31 mouse cellular contexts compared by ENCODE assay signal in the genomic region with DNA sequence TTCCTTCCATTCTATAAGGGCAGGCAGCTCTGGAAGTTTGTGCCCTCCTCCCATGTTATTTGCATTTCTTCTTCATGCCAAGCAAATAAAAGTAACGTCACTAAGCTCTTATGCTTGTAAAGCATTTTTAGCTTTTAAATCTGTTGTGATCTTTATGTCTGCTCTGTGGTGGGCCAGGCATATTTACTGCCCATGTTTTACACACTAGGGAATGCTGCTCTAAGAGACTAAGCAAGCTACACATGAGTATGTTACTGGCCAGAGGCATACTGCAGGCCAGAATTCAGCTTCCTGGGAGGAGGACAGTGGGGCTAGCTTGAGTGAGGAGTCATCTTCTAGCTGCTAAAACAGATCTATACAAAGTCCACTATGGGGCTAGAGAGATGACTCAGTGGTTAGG.
"Had no signal": no experiment of that assay in that cellular context is flagged by ENCODE, and none has a peak within 500 bp of the region (broad histone marks: within the 10 kb centered on the region; RNA-seq: fewer than 3 reads in every experiment).

No protein-coding gene starts in this region.

- H3K9me3 ChIP-seq: limb, embryonic 10.5 days; limb, embryonic 12.5 days; limb, embryonic 13.5 days; limb, embryonic 15.5 days; liver, embryonic 12.5 days; liver, embryonic 13.5 days; liver, embryonic 15.5 days; lung, embryonic 15.5 days; megakaryocyte, embryonic 14.5 days; midbrain, embryonic 10.5 days; midbrain, embryonic 12.5 days; midbrain, embryonic 13.5 days; midbrain, embryonic 15.5 days; neural tube, embryonic 12.5 days; neural tube, embryonic 13.5 days had no signal

- DNase-seq: left cerebral cortex, postnatal 4 days; liver; liver, embryonic 13.5 days; liver, postnatal 0 days; lung, adult 18-20 months; lung, adult 2 months; lung, embryonic 14.5 days; lung, postnatal 10 days; lung, postnatal 14 days; lung, postnatal 36 days; lung, postnatal 4 days; midbrain, embryonic 14.5 days had no signal

- H3K4me3 ChIP-seq: limb, embryonic 10.5 days; limb, embryonic 12.5 days; limb, embryonic 13.5 days; limb, embryonic 15.5 days; liver, embryonic 12.5 days; liver, embryonic 13.5 days; liver, embryonic 15.5 days; lung, embryonic 15.5 days; megakaryocyte, embryonic 14.5 days; midbrain, embryonic 10.5 days; midbrain, embryonic 12.5 days; midbrain, embryonic 13.5 days; midbrain, embryonic 15.5 days; myocyte; neural tube, embryonic 12.5 days; neural tube, embryonic 13.5 days had no signal

- H3K4me2 ChIP-seq: limb, embryonic 12.5 days; limb, embryonic 13.5 days; limb, embryonic 15.5 days; liver, embryonic 11.5 days; liver, embryonic 12.5 days; liver, embryonic 13.5 days; liver, embryonic 15.5 days; lung, embryonic 14.5 days; lung, embryonic 15.5 days; midbrain, embryonic 12.5 days; midbrain, embryonic 13.5 days; midbrain, embryonic 15.5 days; neural tube, embryonic 12.5 days; neural tube, embryonic 13.5 days had no signal

- H3K4me1 ChIP-seq: limb, embryonic 10.5 days; limb, embryonic 12.5 days; limb, embryonic 15.5 days; liver, embryonic 12.5 days; liver, embryonic 13.5 days; liver, embryonic 15.5 days; lung, embryonic 15.5 days; megakaryocyte, embryonic 14.5 days; midbrain, embryonic 13.5 days; midbrain, embryonic 15.5 days had no signal

- H3K27me3 ChIP-seq: limb, embryonic 12.5 days; limb, embryonic 13.5 days; limb, embryonic 15.5 days; liver, embryonic 12.5 days; liver, embryonic 13.5 days; liver, embryonic 15.5 days; lung, embryonic 15.5 days; megakaryocyte, embryonic 14.5 days; midbrain, embryonic 12.5 days; midbrain, embryonic 13.5 days; midbrain, embryonic 15.5 days; neural tube, embryonic 12.5 days; neural tube, embryonic 13.5 days had no signal

- H3K27ac ChIP-seq: limb, embryonic 10.5 days; limb, embryonic 12.5 days; limb, embryonic 13.5 days; limb, embryonic 15.5 days; liver, embryonic 12.5 days; liver, embryonic 13.5 days; liver, embryonic 14.5 days; liver, embryonic 15.5 days; lung, embryonic 15.5 days; macrophage; midbrain, embryonic 10.5 days; midbrain, embryonic 12.5 days; midbrain, embryonic 13.5 days; midbrain, embryonic 15.5 days; neural tube, embryonic 12.5 days; neural tube, embryonic 13.5 days had no signal

- ATAC-seq: liver, embryonic 12.5 days; liver, postnatal 0 days; lung, postnatal 0 days; midbrain, embryonic 13.5 days; midbrain, embryonic 15.5 days had no signal

- H3K36me3 ChIP-seq: limb, embryonic 10.5 days; limb, embryonic 12.5 days; limb, embryonic 13.5 days; limb, embryonic 15.5 days; liver, embryonic 12.5 days; liver, embryonic 13.5 days; liver, embryonic 15.5 days; lung, embryonic 15.5 days; midbrain, embryonic 10.5 days; midbrain, embryonic 12.5 days; midbrain, embryonic 13.5 days; midbrain, embryonic 15.5 days; neural tube, embryonic 12.5 days; neural tube, embryonic 13.5 days had no signal

- H3K9ac ChIP-seq: limb, embryonic 12.5 days; limb, embryonic 13.5 days; limb, embryonic 15.5 days; liver, embryonic 12.5 days; liver, embryonic 13.5 days; liver, embryonic 14.5 days; liver, embryonic 15.5 days; liver, postnatal 0 days; lung, embryonic 14.5 days; lung, embryonic 15.5 days; midbrain, embryonic 12.5 days; midbrain, embryonic 13.5 days; midbrain, embryonic 15.5 days; neural tube, embryonic 12.5 days; neural tube, embryonic 13.5 days had no signal
